Mouse (Mus musculus) spleen, adult 2 months (tissue): Measurements from ENCODE around the gene Apopt1. TPM values are rescaled to one million over a fixed set of nuclear protein-coding genes. Genes with fewer than 3 reads are reported as not detected.

Source experiments
- DNase-seq, 2 experiments: peaks; one replicate each; pipeline versions ENCODE4 v3.0.0 to v3.0.0-alpha.2; 2012 to 2021; ENCODE audit warnings: low spot score in 2 of 2, low read depth in 1 of 2
- H3K27ac ChIP-seq: fragments of 200-500 bp; 2 replicates; pipeline ENCODE4 v1.5.1; 2012; ENCODE audit warnings: low read length, inconsistent platforms; ENCODE audit not compliant: insufficient read depth
- H3K27me3 ChIP-seq: fragments of 200-500 bp; 2 replicates; pipeline ENCODE4 v1.6.1; 2012; ENCODE audit warnings: mild to moderate bottlenecking, moderate library complexity, low read length, inconsistent platforms; ENCODE audit not compliant: control insufficient read depth, insufficient read depth
- H3K36me3 ChIP-seq: fragments of 200-500 bp; 2 replicates; pipeline ENCODE4 v1.6.1; 2012; ENCODE audit warnings: mild to moderate bottlenecking, low read length, inconsistent platforms; ENCODE audit not compliant: control insufficient read depth, insufficient read depth
- H3K4me1 ChIP-seq: fragments of 200-500 bp; 2 replicates; pipeline ENCODE4 v1.6.1; 2011; ENCODE audit warnings: inconsistent platforms; ENCODE audit not compliant: control insufficient read depth, insufficient read depth, insufficient read length
- H3K4me3 ChIP-seq: fragments of 200-500 bp; 2 replicates; pipeline ENCODE4 v1.5.1; 2011; ENCODE audit warnings: mild to moderate bottlenecking, inconsistent platforms; ENCODE audit not compliant: insufficient read depth, insufficient read length; ENCODE audit errors: extremely low read depth
- CTCF ChIP-seq: fragments of 200-500 bp; IDR thresholded peaks from 2 replicates; pipeline ENCODE4 v1.5.1; 2011; ENCODE audit warnings: mild to moderate bottlenecking, inconsistent platforms; ENCODE audit not compliant: insufficient read depth, insufficient read length, insufficient replicate concordance; ENCODE audit errors: extremely low read depth
- POLR2A ChIP-seq: fragments of 200-500 bp; IDR thresholded peaks from 2 replicates; pipeline ENCODE4 v1.6.1; 2011; ENCODE audit warnings: low read depth, low read length, inconsistent platforms
- WGBS: fragments of 180-500 bp; shearing (Covaris S2); methylation state at CpG from one replicate; pipeline ENCODE4 v1.1.7; 2018; 5-methylcytosine and 5-hydroxymethylcytosine counted together
- polyA plus RNA-seq: library from polyadenylated mRNA; depleted of rRNA; stranded (reverse); fragments of >200 nt; gene quantifications from 2 replicates; pipeline ENCODE4 v1.2.3, GENCODE M21; 2012

Apopt1 gene
- polyA plus RNA-seq, 1 experiment, result 33.3 TPM

DNA sequence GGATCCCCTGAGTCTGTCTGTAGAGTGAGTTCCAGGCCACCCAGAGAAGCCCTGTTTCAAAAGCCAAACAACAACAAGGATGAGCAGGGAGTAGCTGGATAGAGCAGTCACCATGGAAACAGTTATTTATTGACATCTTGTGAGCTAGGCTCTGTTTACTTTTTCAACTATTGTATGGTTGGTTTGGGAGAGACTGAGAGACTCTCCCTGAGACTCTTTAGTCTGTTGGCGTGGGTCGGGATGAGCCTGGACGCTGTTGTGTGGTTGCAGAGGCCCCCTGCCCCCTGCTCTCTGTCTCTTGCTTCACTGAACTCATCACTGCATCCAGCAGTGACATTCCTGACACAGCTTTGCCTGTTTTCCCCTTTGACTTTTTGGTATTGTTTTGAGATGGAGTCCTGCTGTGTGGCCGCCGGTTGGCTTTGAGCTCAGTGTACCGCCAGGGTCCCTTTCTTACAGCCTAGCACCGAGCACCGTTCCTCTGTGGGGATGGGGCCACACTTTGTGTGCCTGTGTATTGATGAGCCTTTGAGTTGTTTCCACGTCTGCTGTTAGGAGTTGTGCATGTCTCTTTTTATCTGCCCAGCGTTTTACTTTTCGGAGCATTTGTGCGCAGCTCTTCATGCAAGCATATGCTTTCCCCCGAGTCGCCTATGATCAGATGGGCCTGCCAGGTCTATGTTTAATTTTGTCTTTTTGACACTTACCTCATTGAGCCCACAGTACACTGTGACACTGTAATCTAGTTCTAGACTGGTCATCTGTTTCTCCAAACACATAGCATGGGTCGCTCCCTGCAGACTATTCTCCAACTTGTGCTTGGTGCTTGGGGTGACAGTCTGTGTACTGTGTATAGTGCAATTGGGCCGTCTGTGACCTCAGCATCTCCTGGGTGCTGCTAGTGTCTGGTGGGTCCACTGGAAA, 53.5 kb downstream of the Apopt1 start:
- DNase-seq, result no peak
- Histone ChIP-seq H3K27me3 (no peaks in the 10 kb centered on the region), H3K27ac (no peak overlapping the region), H3K4me1 (no peaks in the 10 kb centered on the region; the same call in 1 of the 2 replicates), H3K4me3 (no peak overlapping the region), H3K36me3 (peaks cover 4% of the 10 kb centered on the region; the same call in 1 of the 2 replicates)
- WGBS, result 91% methylated on average over 16 of the region's 16 CpGs
- TF ChIP-seq CTCF, result no peak
- no peak for TF ChIP-seq POLR2A

- no peak for TF ChIP-seq CTCF
- TF ChIP-seq POLR2A, result no peak
- no peak for DNase-seq
- no peaks in the 10 kb centered on the region for H3K27me3 ChIP-seq
- no peak overlapping the region for H3K27ac ChIP-seq
- no peak overlapping the region for H3K4me3 ChIP-seq
- H3K4me1 ChIP-seq, result no peaks in the 10 kb centered on the region; the same call in 1 of the 2 replicates
- H3K36me3 ChIP-seq, result peaks cover 10% of the 10 kb centered on the region
- 65% methylated on average over 10 of the region's 10 CpGs for WGBS
Observed at GRCm38 (mm10) chr12:111768322-111768928, 55.4 kb downstream of the Apopt1 start.

DNA sequence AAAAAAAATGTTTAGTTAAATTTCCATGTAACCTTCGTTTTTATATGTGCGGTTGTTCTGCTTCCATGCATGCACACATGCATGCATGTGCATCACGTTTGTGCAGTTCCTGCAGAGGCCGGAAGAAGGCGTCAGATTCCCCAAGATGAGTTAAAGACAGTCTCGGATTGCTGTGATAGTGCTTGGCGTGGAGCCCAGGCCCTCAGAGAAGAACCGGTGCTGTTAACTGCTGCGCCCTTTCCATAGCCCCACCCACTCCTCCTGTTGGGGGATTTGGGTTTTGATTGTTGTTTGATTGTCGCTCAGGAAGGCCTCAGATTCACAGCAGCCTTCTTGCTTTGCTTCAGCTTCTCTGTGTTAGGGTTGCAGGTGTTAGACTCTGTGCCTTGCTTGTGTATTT, 56.2 kb downstream of the Apopt1 start:
- Histone ChIP-seq H3K36me3 (peaks cover 12% of the 10 kb centered on the region), H3K27ac (no peak overlapping the region), H3K4me1 (no peaks in the 10 kb centered on the region; the same call in 1 of the 2 replicates), H3K27me3 (no peaks in the 10 kb centered on the region), H3K4me3 (no peak overlapping the region)
- WGBS, result 58% methylated on average over 10 of the region's 10 CpGs
- DNase-seq, result no peak
- TF ChIP-seq CTCF (no peak), POLR2A (no peak)

DNA sequence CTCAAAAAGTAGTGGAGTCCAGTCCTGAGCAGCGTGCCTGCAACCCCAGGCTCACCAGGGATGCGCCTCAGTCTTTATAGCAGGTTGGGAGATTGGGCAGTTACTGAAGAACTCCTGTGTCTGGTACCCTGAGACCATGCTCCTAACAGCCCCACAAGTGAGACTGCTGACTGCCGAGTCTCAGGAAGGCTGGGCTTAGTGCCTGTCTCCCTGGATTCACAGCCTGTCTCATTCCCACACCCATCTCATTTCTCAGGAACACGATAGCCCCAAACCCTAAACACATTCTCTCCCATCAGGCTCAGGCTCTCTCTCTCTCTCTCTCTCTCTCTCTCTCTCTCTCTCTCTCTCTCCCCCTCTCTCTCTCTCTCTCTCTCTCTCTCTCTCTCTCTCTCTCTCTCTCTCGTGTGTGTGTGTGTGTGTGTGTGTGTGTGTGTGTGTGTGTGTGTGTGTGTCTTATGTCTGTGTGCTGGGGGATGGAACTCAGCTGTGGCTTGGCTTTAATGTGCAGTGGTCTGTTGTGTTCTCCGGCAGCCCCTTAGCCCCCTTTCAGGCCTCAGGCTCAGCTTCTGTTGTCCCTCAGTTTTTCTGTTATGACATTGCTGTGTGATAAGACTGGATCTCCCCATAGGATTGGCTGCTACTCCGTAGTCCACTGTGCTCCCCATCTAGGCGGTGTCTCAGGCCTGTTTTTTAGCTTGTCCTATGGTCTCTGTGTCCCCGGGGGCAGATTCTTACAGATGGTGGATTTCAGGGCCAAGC, 56.9 kb downstream of the Apopt1 start:
- Histone ChIP-seq H3K4me1 (no peaks in the 10 kb centered on the region; the same call in 1 of the 2 replicates), H3K4me3 (no peak overlapping the region), H3K27me3 (no peaks in the 10 kb centered on the region), H3K27ac (no peak overlapping the region), H3K36me3 (peaks cover 18% of the 10 kb centered on the region)
- no peak for DNase-seq
- WGBS, result 90% methylated on average over 8 of the region's 9 CpGs
- TF ChIP-seq CTCF, result no peak
- TF ChIP-seq POLR2A, result no peak

DNA sequence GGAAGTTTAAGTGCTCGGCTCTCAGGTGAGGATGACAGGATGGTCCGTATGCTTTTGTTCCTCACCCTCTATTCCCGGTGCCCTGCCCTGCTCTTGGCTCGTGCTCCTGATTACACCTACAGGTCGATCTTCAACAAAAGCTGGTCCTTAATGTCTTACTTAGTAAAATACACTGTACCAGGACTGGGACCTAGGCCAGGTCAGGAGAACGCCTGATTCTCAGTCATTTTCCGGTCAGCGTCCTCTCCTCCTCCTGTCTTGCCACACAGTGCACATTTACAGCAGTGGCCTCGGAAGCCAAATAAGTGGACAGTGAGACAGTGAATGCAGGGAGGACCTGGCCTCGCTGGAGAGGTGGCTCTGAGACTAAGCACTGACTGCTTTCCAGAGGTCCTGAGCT, 57.6 kb downstream of the Apopt1 start:
- H3K27me3 ChIP-seq, result no peaks in the 10 kb centered on the region
- H3K4me1 ChIP-seq, result no peaks in the 10 kb centered on the region; the same call in 1 of the 2 replicates
- WGBS, result 92% methylated on average over 10 of the region's 10 CpGs
- H3K27ac ChIP-seq, result no peak overlapping the region
- H3K36me3 ChIP-seq, result peaks cover 18% of the 10 kb centered on the region
- TF ChIP-seq CTCF, result no peak
- TF ChIP-seq POLR2A, result no peak
- no peak for DNase-seq
- H3K4me3 ChIP-seq, result no peak overlapping the region

GRCm38 (mm10) chr12:111774156-111774555, 61.1 kb downstream of the Apopt1 start:
- H3K4me1 ChIP-seq, result no peaks in the 10 kb centered on the region
- H3K27me3 ChIP-seq, result no peaks in the 10 kb centered on the region
- no peak for DNase-seq
- TF ChIP-seq POLR2A, result no peak
- no peak for TF ChIP-seq CTCF
- H3K36me3 ChIP-seq, result peaks cover 47% of the 10 kb centered on the region
- WGBS, result 96% methylated on average over 16 of the region's 16 CpGs
- no peak overlapping the region for H3K27ac ChIP-seq
- H3K4me3 ChIP-seq, result no peak overlapping the region

DNA sequence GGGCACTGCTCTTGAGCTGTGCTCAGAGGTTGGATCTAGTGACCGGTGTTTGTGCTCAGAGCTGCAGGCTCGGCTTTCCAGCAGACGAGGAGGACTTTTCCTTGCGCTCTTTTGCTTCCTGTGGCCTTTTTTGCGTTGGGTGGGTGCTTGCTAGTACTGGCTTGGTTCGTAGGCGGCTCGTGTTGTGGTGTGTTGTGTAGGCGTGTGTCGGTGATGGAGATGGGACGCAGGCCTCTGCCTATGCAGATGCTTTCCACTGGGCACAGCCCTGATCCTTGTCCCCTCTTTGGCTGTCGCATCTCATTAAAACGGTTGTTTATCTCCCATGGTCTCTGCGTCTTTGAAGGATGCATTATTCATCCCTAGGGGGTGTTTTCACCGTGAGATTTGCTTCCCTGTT, 61.8 kb downstream of the Apopt1 start:
- Histone ChIP-seq H3K27ac (no peak overlapping the region), H3K36me3 (peaks cover 50% of the 10 kb centered on the region), H3K4me3 (no peak overlapping the region), H3K27me3 (no peaks in the 10 kb centered on the region), H3K4me1 (no peaks in the 10 kb centered on the region)
- TF ChIP-seq CTCF, result no peak
- TF ChIP-seq POLR2A, result no peak
- no peak for DNase-seq
- WGBS, result 92% methylated on average over 15 of the region's 15 CpGs
